Mouse (Mus musculus): ENCODE measurements at regions not wholly inside any gene's neighbourhood (a gene's known extent, or its start where the extent isn't known, plus 50 kb on each side); places are given as distances from the start of the nearest gene placed in this dataset.
A peak's percentile ranks its signal among the peaks of the same experiment; 100 is the strongest.

DNA sequence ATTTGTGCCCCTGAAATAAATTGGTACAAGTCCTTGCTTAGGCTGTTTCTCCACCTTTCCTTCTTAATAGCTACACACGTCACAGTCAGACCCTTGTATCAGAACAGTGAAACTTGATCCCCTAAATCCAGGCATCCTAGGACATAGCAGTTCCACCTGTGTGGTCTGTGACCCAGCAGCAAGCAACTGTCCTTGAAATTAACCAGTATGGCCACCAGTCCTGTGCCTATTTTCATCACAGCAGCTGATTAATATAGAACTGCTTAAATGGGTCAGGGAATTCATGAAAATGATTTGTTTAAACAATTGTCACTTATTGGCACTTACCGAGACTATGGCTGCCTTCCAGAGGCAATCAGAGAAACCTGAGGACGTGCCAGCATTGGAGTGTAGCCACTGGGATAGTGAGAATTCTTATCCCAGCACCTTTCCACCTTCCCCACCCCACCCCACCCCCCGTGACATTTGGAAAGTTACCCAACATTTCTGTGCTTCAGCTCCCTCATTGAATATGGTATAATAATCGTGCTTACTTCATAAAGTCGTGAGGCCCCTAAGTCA, 135.4 kb upstream of the Cdkn2b start:
- 58% methylated on average over 6 of the region's 6 CpGs for WGBS (ENCODE audit: insufficient replicate concordance)
- no peak overlapping the region for H3K27ac ChIP-seq (ENCODE audit: low read depth, low read length)

DNA sequence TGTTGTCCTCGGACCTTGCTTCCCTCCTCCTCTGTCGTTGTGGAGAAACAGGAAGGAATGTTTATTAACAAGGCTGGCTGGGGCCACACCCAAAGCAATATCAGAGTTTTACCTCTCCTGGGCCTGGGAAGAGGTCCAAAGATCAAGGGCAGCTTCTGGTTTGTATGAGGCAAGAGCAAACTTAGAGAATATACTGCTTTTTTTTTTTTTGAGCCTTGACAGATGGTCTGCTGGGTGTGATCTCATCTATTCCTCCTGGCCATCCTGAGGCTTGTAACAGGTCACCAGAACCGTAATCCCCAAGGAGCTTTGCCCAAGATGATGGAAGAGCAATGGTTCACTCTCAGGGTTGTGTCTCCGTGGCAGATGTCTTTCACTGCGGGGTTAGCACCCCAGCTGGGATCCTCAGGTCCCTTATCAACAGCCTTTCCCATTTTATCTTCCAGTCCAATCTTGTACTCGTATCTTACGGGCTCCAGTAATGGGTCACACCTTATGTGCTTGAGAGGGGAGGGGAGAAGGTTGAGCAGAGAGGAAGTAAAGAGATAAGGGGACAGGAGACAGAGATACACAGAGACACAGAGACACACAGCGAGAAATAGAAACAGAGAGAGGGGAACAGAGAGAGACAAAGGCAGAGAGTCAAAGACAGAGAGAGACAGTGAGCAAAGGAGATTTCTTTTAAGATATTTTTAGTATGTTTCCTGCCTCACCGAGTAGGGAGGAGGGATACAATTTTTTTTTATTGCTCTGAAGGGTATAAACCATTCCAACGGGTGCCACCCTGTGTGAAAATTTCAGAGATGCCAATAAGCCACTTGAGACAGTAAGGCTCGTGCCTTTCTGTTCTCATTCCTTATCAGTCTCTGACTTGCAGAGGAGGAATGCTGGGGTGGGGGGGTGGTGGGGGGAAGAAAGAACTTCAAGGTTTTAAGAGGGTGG, 134.6 kb upstream of the Cdkn2b start:
- Histone ChIP-seq H3K9ac (ENCODE audit: low read depth, low read length) (no peak overlapping the region), H3K27me3 (ENCODE audit: control insufficient read depth, insufficient read depth, low read length) (no peaks in the 10 kb centered on the region), H3K36me3 (ENCODE audit: control insufficient read depth, insufficient read depth, low read length) (no peaks in the 10 kb centered on the region), H3K27ac (ENCODE audit: low read depth, low read length) (no peak overlapping the region), H3K4me1 (ENCODE audit: control insufficient read depth, insufficient read depth, low read length) (peaks cover 10% of the 10 kb centered on the region), H3K9me3 (replicated peaks; ENCODE audit: control insufficient read depth, low read length) (no peaks in the 10 kb centered on the region), H3K4me3 (ENCODE audit: low read depth, low read length) (no peak overlapping the region), H3K4me2 (peak overlapping the region; percentile 15; the same call in 1 of the 2 replicates)
- WGBS (ENCODE audit: insufficient replicate concordance) = 14% methylated on average over 11 of the region's 11 CpGs
- ATAC-seq (replicated peaks; ENCODE audit: insufficient number of reproducible peaks, low FRiP score, low TSS enrichment) = no peak

More for the DNA sequence above, 135.4 kb upstream of the Cdkn2b start:
- H3K9me3 ChIP-seq (replicated peaks; ENCODE audit: control insufficient read depth, low read length) = no peaks in the 10 kb centered on the region
- H3K4me3 ChIP-seq (ENCODE audit: low read depth, low read length) = no peak overlapping the region
- H3K4me1 ChIP-seq (ENCODE audit: control insufficient read depth, insufficient read depth, low read length) = peaks cover 10% of the 10 kb centered on the region
- no peaks in the 10 kb centered on the region for H3K36me3 ChIP-seq (ENCODE audit: control insufficient read depth, insufficient read depth, low read length)
- peak overlapping the region; percentile 15; the same call in 1 of the 2 replicates for H3K4me2 ChIP-seq
- ATAC-seq (replicated peaks; ENCODE audit: insufficient number of reproducible peaks, low FRiP score, low TSS enrichment) = no peak
- no peak overlapping the region for H3K9ac ChIP-seq (ENCODE audit: low read depth, low read length)
- H3K27me3 ChIP-seq (ENCODE audit: control insufficient read depth, insufficient read depth, low read length) = no peaks in the 10 kb centered on the region

DNA sequence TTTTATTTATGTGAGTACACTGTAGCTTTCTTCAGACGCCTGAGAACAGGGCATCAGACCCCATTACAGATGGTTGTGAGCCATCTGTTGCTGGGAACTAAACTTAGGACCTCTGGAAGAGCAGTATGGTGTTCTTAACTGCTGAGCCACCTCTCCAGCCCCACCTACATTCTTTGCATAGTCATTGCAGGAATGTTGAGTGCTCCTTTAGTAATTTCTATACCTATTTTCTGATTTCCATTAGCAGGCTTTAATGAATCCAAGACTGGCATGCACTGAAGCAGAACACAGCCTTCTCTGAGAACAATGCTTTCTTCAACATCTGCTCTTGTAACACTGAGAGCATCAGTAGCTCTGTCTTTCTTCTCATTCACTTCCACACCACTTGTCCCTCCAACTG, 131.7 kb upstream of the Cdkn2b start:
- no peak for ATAC-seq (replicated peaks; ENCODE audit: insufficient number of reproducible peaks, low FRiP score, low TSS enrichment)
- Histone ChIP-seq H3K36me3 (ENCODE audit: control insufficient read depth, insufficient read depth, low read length) (no peaks in the 10 kb centered on the region), H3K27me3 (ENCODE audit: control insufficient read depth, insufficient read depth, low read length) (no peaks in the 10 kb centered on the region), H3K4me2 (no peak overlapping the region), H3K4me1 (ENCODE audit: control insufficient read depth, insufficient read depth, low read length) (peaks cover 10% of the 10 kb centered on the region), H3K4me3 (ENCODE audit: low read depth, low read length) (no peak overlapping the region), H3K9me3 (replicated peaks; ENCODE audit: control insufficient read depth, low read length) (no peaks in the 10 kb centered on the region), H3K9ac (ENCODE audit: low read depth, low read length) (no peak overlapping the region), H3K27ac (ENCODE audit: low read depth, low read length) (no peak overlapping the region)
- 67% methylated on average over 1 of the region's 1 CpGs for WGBS (ENCODE audit: insufficient replicate concordance)

DNA sequence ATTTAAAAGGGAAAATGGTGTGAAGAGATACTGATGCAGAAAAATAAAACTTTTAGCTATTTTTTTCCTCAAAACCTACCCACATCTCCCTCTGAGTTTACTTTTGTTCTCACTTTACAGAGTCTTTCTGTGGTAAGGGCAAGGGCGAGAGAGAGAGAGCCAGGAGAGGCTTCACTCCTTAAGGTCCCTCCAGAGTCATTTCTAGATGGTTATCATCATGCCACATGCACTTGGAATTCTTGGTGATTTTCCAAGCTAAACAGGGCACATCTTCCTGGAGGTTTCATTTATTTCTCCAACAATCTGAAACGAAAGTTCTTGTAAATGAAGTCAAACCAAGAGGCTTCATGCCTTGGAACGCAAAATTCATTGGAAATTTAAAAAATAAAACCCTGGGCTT, 130.0 kb upstream of the Cdkn2b start:
- peaks cover 5% of the 10 kb centered on the region for H3K4me1 ChIP-seq (ENCODE audit: control insufficient read depth, insufficient read depth, low read length)
- no peaks in the 10 kb centered on the region for H3K36me3 ChIP-seq (ENCODE audit: control insufficient read depth, insufficient read depth, low read length)
- no peak overlapping the region for H3K9ac ChIP-seq (ENCODE audit: low read depth, low read length)
- no peak overlapping the region for H3K4me2 ChIP-seq
- H3K9me3 ChIP-seq (replicated peaks; ENCODE audit: control insufficient read depth, low read length) = no peaks in the 10 kb centered on the region
- no peak overlapping the region for H3K27ac ChIP-seq (ENCODE audit: low read depth, low read length)
- H3K27me3 ChIP-seq (ENCODE audit: control insufficient read depth, insufficient read depth, low read length) = no peaks in the 10 kb centered on the region
- ATAC-seq (replicated peaks; ENCODE audit: insufficient number of reproducible peaks, low FRiP score, low TSS enrichment) = no peak
- no peak overlapping the region for H3K4me3 ChIP-seq (ENCODE audit: low read depth, low read length)
- 61% methylated on average over 3 of the region's 3 CpGs for WGBS (ENCODE audit: insufficient replicate concordance)

GRCm38 (mm10) chr4:89440326-89440725, 129.5 kb upstream of the Cdkn2b start:
- H3K27me3 ChIP-seq (ENCODE audit: control insufficient read depth, insufficient read depth, low read length) = no peaks in the 10 kb centered on the region
- H3K9ac ChIP-seq (ENCODE audit: low read depth, low read length) = no peak overlapping the region
- no peak overlapping the region for H3K27ac ChIP-seq (ENCODE audit: low read depth, low read length)
- H3K36me3 ChIP-seq (ENCODE audit: control insufficient read depth, insufficient read depth, low read length) = no peaks in the 10 kb centered on the region
- ATAC-seq (replicated peaks; ENCODE audit: insufficient number of reproducible peaks, low FRiP score, low TSS enrichment) = no peak
- no peak overlapping the region for H3K4me3 ChIP-seq (ENCODE audit: low read depth, low read length)
- 63% methylated on average over 4 of the region's 4 CpGs for WGBS (ENCODE audit: insufficient replicate concordance)
- no peak overlapping the region for H3K4me2 ChIP-seq
- H3K4me1 ChIP-seq (ENCODE audit: control insufficient read depth, insufficient read depth, low read length) = peaks cover 1% of the 10 kb centered on the region
- H3K9me3 ChIP-seq (replicated peaks; ENCODE audit: control insufficient read depth, low read length) = no peaks in the 10 kb centered on the region

- 82% methylated on average over 2 of the region's 2 CpGs for WGBS (ENCODE audit: insufficient replicate concordance)
- Histone ChIP-seq H3K36me3 (ENCODE audit: control insufficient read depth, insufficient read depth, low read length) (no peaks in the 10 kb centered on the region), H3K9ac (ENCODE audit: low read depth, low read length) (no peak overlapping the region), H3K27ac (ENCODE audit: low read depth, low read length) (no peak overlapping the region), H3K4me1 (ENCODE audit: control insufficient read depth, insufficient read depth, low read length) (no peaks in the 10 kb centered on the region), H3K27me3 (ENCODE audit: control insufficient read depth, insufficient read depth, low read length) (no peaks in the 10 kb centered on the region), H3K4me2 (no peak overlapping the region), H3K4me3 (ENCODE audit: low read depth, low read length) (no peak overlapping the region), H3K9me3 (replicated peaks; ENCODE audit: control insufficient read depth, low read length) (no peaks in the 10 kb centered on the region)
- ATAC-seq (replicated peaks; ENCODE audit: insufficient number of reproducible peaks, low FRiP score, low TSS enrichment) = no peak
These were observed 127.8 kb upstream of the Cdkn2b start for GRCm38 (mm10) chr4:89438665-89439064.

DNA sequence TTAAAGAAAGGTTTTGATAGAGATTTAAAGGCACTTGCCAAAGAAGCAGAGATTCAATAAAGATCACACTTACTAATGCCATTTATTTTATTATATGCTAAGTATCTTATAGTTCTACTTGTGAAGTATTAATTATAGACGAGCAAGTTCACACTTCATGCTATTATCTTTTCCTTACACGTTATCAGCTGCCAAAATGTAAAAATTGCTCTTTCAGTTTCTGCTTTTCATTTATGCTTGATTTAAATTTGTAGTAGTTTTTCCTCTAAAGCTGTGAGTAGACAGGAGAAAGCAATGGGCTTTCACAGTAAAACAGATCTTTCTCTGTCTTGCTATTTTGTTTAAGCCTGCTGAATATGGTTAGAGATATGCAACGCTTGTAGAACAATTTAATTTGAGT, 125.9 kb upstream of the Cdkn2b start:
- no peaks in the 10 kb centered on the region for H3K27me3 ChIP-seq (ENCODE audit: control insufficient read depth, insufficient read depth, low read length)
- no peak overlapping the region for H3K9ac ChIP-seq (ENCODE audit: low read depth, low read length)
- no peak overlapping the region for H3K4me2 ChIP-seq
- H3K4me3 ChIP-seq (ENCODE audit: low read depth, low read length) = no peak overlapping the region
- no peaks in the 10 kb centered on the region for H3K9me3 ChIP-seq (replicated peaks; ENCODE audit: control insufficient read depth, low read length)
- H3K36me3 ChIP-seq (ENCODE audit: control insufficient read depth, insufficient read depth, low read length) = no peaks in the 10 kb centered on the region
- no peak for ATAC-seq (replicated peaks; ENCODE audit: insufficient number of reproducible peaks, low FRiP score, low TSS enrichment)
- WGBS (ENCODE audit: insufficient replicate concordance) = 76% methylated on average over 3 of the region's 3 CpGs
- H3K27ac ChIP-seq (ENCODE audit: low read depth, low read length) = no peak overlapping the region
- no peaks in the 10 kb centered on the region for H3K4me1 ChIP-seq (ENCODE audit: control insufficient read depth, insufficient read depth, low read length)

DNA sequence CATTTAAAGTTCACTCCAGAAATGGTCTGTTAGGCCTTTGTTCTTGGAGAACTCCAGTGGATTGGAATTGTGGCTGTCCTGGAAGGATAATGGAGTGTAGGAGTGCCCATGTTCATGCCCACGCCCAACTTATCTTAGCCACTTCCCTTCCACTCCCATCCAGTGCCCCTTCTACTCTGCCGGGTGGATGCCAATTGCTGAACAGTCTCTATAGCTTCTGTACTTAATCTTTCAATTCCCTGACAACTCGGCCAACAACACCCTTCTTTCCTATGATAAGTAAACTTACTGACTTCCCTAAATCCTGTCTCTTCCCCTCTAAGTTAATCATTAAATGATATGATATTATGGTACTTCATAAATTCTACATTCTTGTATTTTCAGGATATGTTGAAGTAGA, 123.3 kb upstream of the Cdkn2b start:
- H3K36me3 ChIP-seq (ENCODE audit: control insufficient read depth, insufficient read depth, low read length) = no peaks in the 10 kb centered on the region
- no peak overlapping the region for H3K4me3 ChIP-seq (ENCODE audit: low read depth, low read length)
- no peak overlapping the region for H3K4me2 ChIP-seq
- no peaks in the 10 kb centered on the region for H3K9me3 ChIP-seq (replicated peaks; ENCODE audit: control insufficient read depth, low read length)
- no peak overlapping the region for H3K27ac ChIP-seq (ENCODE audit: low read depth, low read length)
- H3K27me3 ChIP-seq (ENCODE audit: control insufficient read depth, insufficient read depth, low read length) = no peaks in the 10 kb centered on the region
- WGBS (ENCODE audit: insufficient replicate concordance) = 52% methylated on average over 3 of the region's 3 CpGs
- H3K9ac ChIP-seq (ENCODE audit: low read depth, low read length) = no peak overlapping the region
- no peaks in the 10 kb centered on the region for H3K4me1 ChIP-seq (ENCODE audit: control insufficient read depth, insufficient read depth, low read length)
- no peak for ATAC-seq (replicated peaks; ENCODE audit: insufficient number of reproducible peaks, low FRiP score, low TSS enrichment)

Measured in heart, embryonic 11.5 days (tissue).